Mouse (Mus musculus) liver, embryonic 14.5 days (tissue): Measurements from ENCODE around the gene Hhex.

Source experiments
- CTCF ChIP-seq: IDR thresholded peaks from 2 replicates; pipeline ENCODE4 v1.5.1; 2016; ENCODE audit warnings: antibody characterized with exemption, low read depth, control low read depth
- EP300 ChIP-seq: IDR thresholded peaks from 2 replicates; pipeline ENCODE4 v1.6.1; 2016; ENCODE audit warnings: antibody characterized with exemption, low read depth

DNA sequence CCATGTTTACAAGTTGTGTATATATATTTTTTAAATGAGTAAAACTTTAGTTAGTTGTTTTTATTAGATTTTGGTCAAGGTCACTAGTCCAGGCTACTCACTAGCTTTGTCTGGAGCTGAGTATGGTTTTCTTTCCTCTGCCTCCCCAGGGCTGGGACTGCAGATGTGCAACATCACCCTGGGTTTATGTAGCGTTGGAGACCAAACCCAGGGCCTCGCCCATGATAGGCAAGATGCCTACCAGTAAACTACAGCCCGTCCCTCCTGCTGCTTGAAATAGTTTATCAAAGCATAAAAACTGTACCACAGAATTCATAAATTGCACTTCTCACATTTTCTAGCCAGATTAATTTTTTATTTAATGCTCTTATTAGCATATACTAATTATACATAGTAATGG, 14.6 kb downstream of the Hhex start:
- TF ChIP-seq CTCF (no peak), EP300 (no peak)
